Mouse (Mus musculus) adrenal gland, adult 8-10 months (tissue): ENCODE results near the gene Skida1. TPM values are rescaled to one million over a fixed set of nuclear protein-coding genes. Genes with fewer than 3 reads are reported as not detected.

Experiments
- DNase-seq: peaks from one replicate; pipeline ENCODE4 v3.0.0; 2022
- microRNA-seq, 2 experiments: library from miRNA; unstranded; fragments of <30 nt; microRNA quantifications; one replicate each; pipeline ENCODE4 v1.2.0; 2022
- total RNA-seq, 4 experiments: library from RNA; stranded (reverse); gene quantifications; 2 replicates each; pipeline ENCODE4 v1.2.4; 2022

Skida1 gene
- total RNA-seq, 4 experiments from 2014 or later, result 2.0 to 5.2 (median 3.5) TPM

- DNase-seq, result no peak
Measured at GRCm38 (mm10) chr2:18015581-18015980, 33.3 kb downstream of the Skida1 start.

- DNase-seq, result no peak
Measured at GRCm38 (mm10) chr2:18012866-18013265, 36.0 kb downstream of the Skida1 start.

GRCm38 (mm10) chr2:18011226-18011625 is 37.6 kb downstream of the Skida1 start:
- no peak for DNase-seq

GRCm38 (mm10) chr2:18005137-18005536 is 43.7 kb downstream of the Skida1 start:
- no peak for DNase-seq

GRCm38 (mm10) chr2:18004286-18004685 is 44.6 kb downstream of the Skida1 start:
- DNase-seq, result no peak

DNA sequence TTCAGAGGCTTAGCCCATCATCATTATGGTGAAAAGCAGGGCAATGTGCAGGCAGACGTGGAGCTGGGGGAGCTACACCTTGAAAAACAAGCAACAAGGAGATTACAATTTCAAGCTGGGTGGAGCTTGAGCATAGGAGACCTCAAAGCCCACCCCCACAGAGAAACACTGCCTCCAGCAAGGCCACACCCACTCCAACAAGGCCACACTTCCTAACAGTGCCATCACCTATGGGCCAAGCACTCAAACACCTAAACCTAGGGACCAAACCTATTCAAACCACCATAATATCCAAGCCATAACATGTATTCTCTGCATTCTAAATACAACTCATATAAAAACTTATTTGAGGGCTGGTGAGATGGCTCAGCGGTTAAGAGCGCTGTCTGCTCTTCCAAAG is 46.5 kb downstream of the Skida1 start:
- DNase-seq, result no peak

DNA sequence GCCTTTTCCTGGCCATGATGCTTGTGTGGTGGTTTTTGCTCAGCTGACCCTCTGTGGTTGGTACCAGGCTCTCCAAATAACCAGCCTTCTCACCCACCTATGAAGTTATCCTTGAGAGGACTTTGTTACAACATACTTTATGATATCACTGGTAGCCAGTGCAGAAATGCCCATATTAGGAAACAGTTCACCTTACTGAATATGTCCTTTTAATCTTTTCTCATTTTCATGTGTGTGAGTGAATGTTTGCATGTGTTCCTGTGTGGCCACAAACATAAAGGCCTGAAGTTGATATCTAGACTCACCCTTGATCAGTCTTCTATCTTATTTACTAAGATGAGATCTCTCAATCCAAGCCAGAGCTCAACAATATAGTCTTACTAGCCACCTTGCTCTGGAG is 52.0 kb downstream of the Skida1 start, which contains the start of gene H2al2a:
TSS of gene H2al2a (minus strand) at position 101 of the 400 bp plus-strand sequence.
- no peak for DNase-seq

Small RNA genes within 50 kb of the gene (microRNA-seq; reads per million reads assigned to microRNA genes)
- 1.6 to 2.7 reads per million in 2 experiments for gene Mir7655

Other genes starting within 250 kb of the Skida1 start
- not detected for gene H2al2a, start 52.1 kb downstream of the Skida1 start, total RNA-seq
- gene A930004D18Rik, start 11.3 kb downstream of the Skida1 start, total RNA-seq, result 1 to 10 TPM; 1.1 to 2.4 (median 1.4) TPM
- gene Mllt10, start 6.2 kb upstream of the Skida1 start, total RNA-seq, result 10 to 100 TPM; 38.8 to 84.1 (median 45.1) TPM